Mouse (Mus musculus) small intestine, adult 2 months (tissue): ENCODE results near the gene Smc6. TPM values are rescaled to one million over a fixed set of nuclear protein-coding genes. Genes with fewer than 3 reads are reported as not detected.

Source experiments
- H3K27ac ChIP-seq: fragments of 200-500 bp; 2 replicates; pipeline ENCODE4 v1.5.1; 2012; ENCODE audit warnings: low read depth, low read length, control low read depth, inconsistent platforms; ENCODE audit not compliant: insufficient read depth
- H3K27me3 ChIP-seq: fragments of 200-500 bp; 2 replicates; pipeline ENCODE4 v1.6.1; 2012; ENCODE audit warnings: mild to moderate bottlenecking, moderate library complexity, low read length, inconsistent platforms; ENCODE audit not compliant: control insufficient read depth, insufficient read depth
- H3K36me3 ChIP-seq: fragments of 200-500 bp; 2 replicates; pipeline ENCODE4 v1.6.1; 2012; ENCODE audit warnings: mild to moderate bottlenecking, low read length, control low read depth, inconsistent platforms; ENCODE audit not compliant: control insufficient read depth, insufficient read depth
- H3K4me1 ChIP-seq: fragments of 200-500 bp; 2 replicates; pipeline ENCODE4 v1.6.1; 2012; ENCODE audit warnings: low read length, inconsistent platforms, mixed read lengths; ENCODE audit not compliant: control insufficient read depth, insufficient read depth, insufficient read length
- H3K4me3 ChIP-seq: fragments of 200-500 bp; 2 replicates; pipeline ENCODE4 v1.5.1; 2012; ENCODE audit warnings: low read depth, mild to moderate bottlenecking, control low read depth, inconsistent platforms, low read length, moderate library complexity
- CTCF ChIP-seq: fragments of 200-500 bp; IDR thresholded peaks from 2 replicates; pipeline ENCODE4 v1.5.1; 2012; ENCODE audit warnings: low read depth, mild to moderate bottlenecking, control low read depth, inconsistent platforms, low read length, moderate library complexity, mixed read lengths; ENCODE audit not compliant: insufficient replicate concordance, insufficient read length; ENCODE audit errors: extremely low read depth
- POLR2A ChIP-seq: fragments of 200-500 bp; IDR thresholded peaks from 2 replicates; pipeline ENCODE4 v1.6.1; 2012; ENCODE audit warnings: low read depth, mild to moderate bottlenecking, control low read depth, inconsistent platforms, low read length, moderate library complexity
- WGBS: fragments of 180-500 bp; shearing (Covaris S2); methylation state at CpG from one replicate; pipeline ENCODE4 v1.1.7; 2018; 5-methylcytosine and 5-hydroxymethylcytosine counted together
- polyA plus RNA-seq: library from polyadenylated mRNA; depleted of rRNA; stranded (reverse); fragments of >200 nt; gene quantifications from 2 replicates; pipeline ENCODE4 v1.2.3, GENCODE M21; 2012; rRNA removed

The Smc6 gene
- polyA plus RNA-seq, 1 experiment: 1.4 TPM

- no peaks in the 10 kb centered on the region for H3K36me3 ChIP-seq
- 48% methylated on average over 5 of the region's 5 CpGs for WGBS
- H3K4me1 ChIP-seq: no peaks in the 10 kb centered on the region
- no peak overlapping the region for H3K4me3 ChIP-seq
- H3K27me3 ChIP-seq: no peaks in the 10 kb centered on the region; the same call in 1 of the 2 replicates
- no peak for TF ChIP-seq CTCF
- no peak for TF ChIP-seq POLR2A
- H3K27ac ChIP-seq: no peak overlapping the region
Observed at GRCm38 (mm10) chr12:11349870-11350269, 84.2 kb downstream of the Smc6 start.

- H3K27ac ChIP-seq: no peak overlapping the region
- H3K4me1 ChIP-seq: no peaks in the 10 kb centered on the region
- no peaks in the 10 kb centered on the region for H3K36me3 ChIP-seq
- no peak overlapping the region for H3K4me3 ChIP-seq
- 29% methylated on average over 5 of the region's 5 CpGs for WGBS
- H3K27me3 ChIP-seq: no peaks in the 10 kb centered on the region; the same call in 1 of the 2 replicates
- TF ChIP-seq CTCF (peak; percentile 41; the same call in 1 of the 2 replicates), POLR2A (no peak)
Observed at GRCm38 (mm10) chr12:11350895-11351294, 85.2 kb downstream of the Smc6 start.

GRCm38 (mm10) chr12:11362435-11362834, 96.7 kb downstream of the Smc6 start:
- 93% methylated on average over 6 of the region's 6 CpGs for WGBS
- Histone ChIP-seq H3K27me3 (no peaks in the 10 kb centered on the region), H3K27ac (no peak overlapping the region), H3K36me3 (no peaks in the 10 kb centered on the region), H3K4me1 (no peaks in the 10 kb centered on the region), H3K4me3 (no peak overlapping the region)
- TF ChIP-seq POLR2A (no peak), CTCF (no peak)

- WGBS: 54% methylated on average over 6 of the region's 6 CpGs
- no peaks in the 10 kb centered on the region for H3K27me3 ChIP-seq
- H3K36me3 ChIP-seq: no peaks in the 10 kb centered on the region
- no peak overlapping the region for H3K27ac ChIP-seq
- TF ChIP-seq CTCF (no peak), POLR2A (no peak)
- no peak overlapping the region for H3K4me3 ChIP-seq
- H3K4me1 ChIP-seq: no peaks in the 10 kb centered on the region
Observed at GRCm38 (mm10) chr12:11364870-11365269, 99.2 kb downstream of the Smc6 start.

GRCm38 (mm10) chr12:11367099-11367765, 101.5 kb downstream of the Smc6 start:
- Histone ChIP-seq H3K27me3 (no peaks in the 10 kb centered on the region), H3K27ac (no peak overlapping the region), H3K36me3 (no peaks in the 10 kb centered on the region), H3K4me1 (no peaks in the 10 kb centered on the region), H3K4me3 (no peak overlapping the region)
- TF ChIP-seq POLR2A (no peak), CTCF (no peak)
- WGBS: 56% methylated on average over 3 of the region's 3 CpGs

Other genes starting within 250 kb of the Smc6 start
- gene Kcns3, start 114.8 kb upstream of the Smc6 start, polyA plus RNA-seq: 0.86 and 0.98 TPM in 2 replicates
- gene Msgn1, start 56.9 kb upstream of the Smc6 start, polyA plus RNA-seq: not detected in 2 replicates
- 0.04 and 0.18 TPM in 2 replicates for gene Gen1, start 85 bp upstream of the Smc6 start, polyA plus RNA-seq
- 0.13 and 0.14 TPM in 2 replicates for gene Vsnl1, start 170.7 kb downstream of the Smc6 start, polyA plus RNA-seq
- not detected in 2 replicates for gene Rad51ap2, start 190.2 kb downstream of the Smc6 start, polyA plus RNA-seq